Mouse (Mus musculus) frontal cortex, postnatal 14 days (tissue): Measurements from ENCODE around the gene Epo.

Experiments used
- DNase-seq, 2 experiments: peaks; one replicate each; pipeline ENCODE4 v3.0.0; 2022; ENCODE audit warnings: low spot score in 2 of 2

Gene Epo

DNA sequence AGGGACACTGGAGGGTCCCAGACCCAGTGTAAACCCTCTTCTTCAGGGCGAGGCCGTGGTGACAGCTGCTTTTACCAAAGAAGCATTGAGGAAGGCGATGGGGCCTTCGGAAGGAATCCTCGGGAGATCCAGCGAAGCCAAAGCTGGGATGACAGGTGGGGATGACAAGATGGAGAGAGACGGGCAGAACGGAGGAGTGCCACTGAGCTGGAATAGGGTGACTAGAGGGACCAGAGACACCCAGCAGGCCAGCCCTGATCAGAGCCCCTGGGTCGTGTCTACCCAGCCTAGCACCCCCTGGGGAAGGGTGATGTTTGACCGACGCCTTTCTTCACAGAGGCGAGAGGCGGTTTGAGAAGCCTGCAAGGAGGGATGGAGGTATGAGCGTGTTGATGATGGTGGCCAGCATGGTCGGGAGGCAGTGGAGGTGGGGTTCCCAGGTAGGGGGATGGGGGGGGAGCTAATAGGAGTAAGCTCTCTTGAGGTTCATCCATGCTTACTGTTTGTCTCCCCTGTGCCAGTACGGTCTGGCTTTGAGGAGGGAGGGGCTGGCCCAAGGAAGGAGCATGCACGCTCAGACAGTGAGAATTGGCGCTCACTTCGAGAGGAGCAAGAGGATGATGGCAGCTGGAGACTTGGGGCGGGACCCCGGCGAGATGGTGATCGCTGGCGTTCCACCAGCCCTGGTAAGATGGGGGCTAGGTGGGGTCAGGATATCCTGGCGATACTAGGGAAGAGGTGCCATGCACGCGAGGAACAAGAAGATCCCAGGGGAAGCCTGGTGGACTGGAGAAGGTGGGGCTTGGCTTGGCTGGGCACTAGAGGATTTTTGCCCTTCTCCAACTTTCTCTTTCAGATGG is 13.1 kb downstream of the Epo start:
- DNase-seq, result no peak

DNA sequence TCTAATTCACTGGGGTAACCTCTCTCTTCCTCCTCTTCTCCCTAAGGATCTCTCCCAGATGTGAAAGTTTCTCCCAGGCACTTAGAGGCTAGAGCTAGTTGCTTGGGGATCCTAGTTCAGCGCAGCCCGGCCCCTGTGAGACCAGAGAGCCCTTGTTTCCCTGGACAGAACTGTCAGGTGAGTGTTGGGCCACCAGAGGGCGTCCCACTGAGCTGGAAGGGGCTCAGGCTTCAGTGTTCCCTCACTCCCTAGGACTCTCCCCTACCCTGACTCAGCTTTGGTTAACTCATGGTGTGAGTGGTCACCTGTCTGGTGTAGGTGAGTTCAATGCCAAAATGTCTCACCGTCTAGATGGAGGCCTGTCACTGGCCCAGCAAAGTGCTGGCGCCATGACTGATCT is 14.6 kb downstream of the Epo start, which contains the start of gene Gigyf1:
Gigyf1 (plus strand) TSS at position 113 of the 400 bp plus-strand sequence.
- no peak for DNase-seq

DNA sequence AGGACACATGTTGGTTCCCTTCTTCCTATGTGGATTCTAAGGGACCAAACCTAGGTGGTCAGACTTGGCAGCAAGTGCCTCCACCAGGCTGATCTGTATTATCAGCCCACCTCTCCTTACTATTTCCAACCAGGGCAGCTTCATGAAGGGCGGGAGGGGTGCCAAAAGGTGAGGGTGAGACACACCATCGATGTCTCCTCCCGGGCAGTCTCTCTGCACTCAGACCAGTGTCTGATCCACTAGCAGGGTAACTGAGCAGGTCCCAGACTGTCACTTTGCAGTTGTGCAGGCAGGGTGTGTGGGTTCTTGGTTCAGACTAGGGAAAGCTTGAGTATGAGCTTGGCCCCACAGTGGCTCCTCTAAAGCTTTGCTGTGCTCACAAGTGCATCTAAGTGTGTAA is 18.2 kb downstream of the Epo start:
- no peak for DNase-seq

DNA sequence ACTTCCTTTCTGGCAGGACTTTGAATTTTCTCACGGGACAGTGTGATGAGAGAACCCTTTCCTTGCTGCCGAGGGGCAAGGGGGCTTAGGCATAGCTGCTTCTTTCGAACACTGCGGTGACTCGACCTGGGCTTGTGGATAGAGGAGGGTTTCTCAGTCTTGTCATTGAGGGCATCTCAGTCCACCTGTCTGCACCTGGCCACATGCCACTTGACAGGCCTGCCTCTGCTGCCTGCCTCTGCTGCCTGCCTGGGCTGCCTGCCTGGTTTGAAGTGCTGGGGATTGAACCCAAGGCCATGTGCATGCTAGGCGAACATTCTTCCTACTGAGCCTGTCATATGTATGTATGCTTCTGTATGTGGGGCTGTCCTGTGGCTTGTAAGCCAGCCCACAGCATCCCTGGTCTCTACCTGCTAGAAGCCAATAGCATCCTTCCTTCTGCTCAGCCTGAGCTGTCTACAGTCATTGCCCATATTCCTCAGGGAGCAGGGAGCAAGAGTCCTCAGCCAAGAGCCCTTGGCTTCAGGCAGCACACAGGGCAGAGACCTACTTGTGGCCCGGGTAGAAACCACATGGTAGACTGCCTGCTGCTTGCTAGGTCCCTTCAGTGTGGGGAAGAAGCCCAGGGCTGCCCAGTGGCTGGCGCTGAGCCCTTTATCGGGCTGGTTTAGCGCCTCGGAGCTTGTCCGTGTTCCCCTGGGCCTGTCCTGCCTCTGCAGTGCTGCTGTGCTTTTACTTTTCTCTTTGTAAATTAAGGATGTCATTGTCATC is 18.9 kb downstream of the Epo start:
- peak in 1 of 2 experiments; percentile 6 for DNase-seq

DNA sequence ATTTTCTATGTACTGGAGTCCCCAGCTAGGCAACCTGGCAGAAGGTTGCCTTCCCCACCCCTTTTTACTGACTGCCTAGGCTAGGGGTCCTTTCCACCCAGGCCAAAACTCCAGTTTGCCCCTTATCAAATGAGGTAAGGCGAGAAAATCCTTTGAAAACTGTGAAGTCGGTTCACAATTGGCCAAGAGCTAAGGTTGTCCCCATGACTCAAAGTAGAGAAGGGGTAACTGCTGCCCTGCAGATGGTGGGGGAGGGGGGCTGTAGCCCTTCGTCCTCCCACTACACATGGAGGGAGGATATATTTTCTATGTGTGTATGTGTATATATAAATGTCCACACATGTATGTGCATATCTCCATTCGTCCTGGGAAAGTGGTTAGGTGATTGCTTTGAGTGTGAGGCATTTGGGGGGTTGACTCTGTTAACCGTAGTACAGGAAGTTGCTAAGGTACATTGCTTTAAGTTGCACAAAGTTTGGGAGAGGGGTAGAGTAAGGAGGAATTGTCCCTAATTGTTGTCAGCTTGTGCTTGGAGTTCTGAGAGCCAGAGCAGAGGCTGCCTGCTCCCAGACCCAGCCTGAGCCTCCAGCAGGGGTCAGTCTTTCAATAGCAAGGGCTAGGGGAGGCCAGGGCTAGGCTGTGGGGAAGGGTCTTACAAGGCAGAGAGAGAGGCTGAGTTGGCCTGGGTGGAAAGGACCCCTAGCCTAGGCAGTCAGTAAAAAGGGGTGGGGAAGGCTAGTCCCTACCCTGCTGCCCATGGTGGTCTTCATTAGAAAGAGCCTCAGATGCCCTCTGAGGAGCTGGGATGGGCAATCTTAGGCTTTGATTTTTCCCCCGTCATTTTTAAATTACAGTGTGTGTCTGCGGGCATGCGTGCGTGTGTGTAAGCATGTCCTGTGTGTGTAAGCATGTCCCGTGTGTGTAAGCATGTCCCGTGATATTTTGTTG is 19.9 kb downstream of the Epo start:
- no peak for DNase-seq

DNA sequence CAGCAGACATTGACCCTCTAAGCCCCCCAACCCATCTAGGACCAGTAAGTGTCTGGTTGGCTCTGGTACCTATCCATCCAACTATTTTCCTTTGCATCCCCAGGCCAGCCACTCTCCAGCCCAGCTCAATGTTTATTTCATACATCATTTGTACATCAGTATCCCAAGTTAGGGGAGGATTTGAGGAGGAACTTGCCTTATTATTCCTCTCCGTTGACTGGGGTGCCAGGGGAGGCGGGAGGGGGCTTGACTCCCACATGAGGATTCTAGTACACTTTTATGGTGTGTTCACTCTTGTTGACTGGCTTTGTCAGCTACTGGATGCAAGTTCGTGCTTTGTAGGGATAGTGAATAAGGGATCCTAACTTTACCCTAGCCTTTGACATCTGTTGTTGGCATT is 21.3 kb downstream of the Epo start:
- no peak for DNase-seq

DNA sequence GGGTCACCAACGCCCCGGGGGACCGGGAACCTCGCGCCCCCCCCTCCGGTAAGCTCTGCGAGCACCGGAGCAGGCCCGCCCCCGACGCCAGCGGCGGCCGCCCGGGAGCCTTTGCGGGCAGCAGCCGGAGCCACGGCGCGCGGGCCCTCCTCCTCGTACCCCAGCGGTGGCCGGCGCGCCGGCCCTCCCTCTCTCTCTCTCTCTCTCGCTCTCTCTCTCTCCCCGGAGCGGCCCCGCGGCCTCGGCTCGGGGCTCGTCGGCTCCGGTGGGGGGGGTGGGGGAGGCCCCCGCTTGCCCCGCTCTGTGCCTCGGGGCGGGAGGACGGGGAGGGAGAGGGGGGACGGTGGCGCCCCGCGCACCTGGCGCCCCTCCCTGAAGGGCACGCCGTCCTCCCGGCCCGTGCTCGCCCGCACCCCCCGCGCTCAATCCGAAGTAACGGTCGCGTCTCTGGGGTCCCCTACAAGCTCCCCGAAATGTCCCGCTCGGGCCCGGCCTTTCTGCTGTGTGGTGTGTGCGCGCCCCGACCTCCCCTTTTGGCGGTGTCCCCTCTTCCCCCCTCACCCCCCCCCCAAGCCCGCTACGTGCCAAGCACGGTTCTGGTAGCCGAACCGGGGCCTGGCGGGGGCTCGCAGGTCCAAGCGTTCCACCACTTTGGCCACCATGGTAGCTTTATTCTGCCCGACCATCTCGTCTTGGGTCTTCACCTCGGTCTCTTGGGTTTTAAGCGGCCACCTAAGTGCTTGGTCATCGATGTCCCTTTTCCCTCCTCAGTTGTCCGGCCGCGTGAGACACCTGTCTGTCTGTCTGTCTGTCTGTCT is 22.3 kb downstream of the Epo start:
- peak in 1 of 2 experiments; percentile 6 for DNase-seq

DNA sequence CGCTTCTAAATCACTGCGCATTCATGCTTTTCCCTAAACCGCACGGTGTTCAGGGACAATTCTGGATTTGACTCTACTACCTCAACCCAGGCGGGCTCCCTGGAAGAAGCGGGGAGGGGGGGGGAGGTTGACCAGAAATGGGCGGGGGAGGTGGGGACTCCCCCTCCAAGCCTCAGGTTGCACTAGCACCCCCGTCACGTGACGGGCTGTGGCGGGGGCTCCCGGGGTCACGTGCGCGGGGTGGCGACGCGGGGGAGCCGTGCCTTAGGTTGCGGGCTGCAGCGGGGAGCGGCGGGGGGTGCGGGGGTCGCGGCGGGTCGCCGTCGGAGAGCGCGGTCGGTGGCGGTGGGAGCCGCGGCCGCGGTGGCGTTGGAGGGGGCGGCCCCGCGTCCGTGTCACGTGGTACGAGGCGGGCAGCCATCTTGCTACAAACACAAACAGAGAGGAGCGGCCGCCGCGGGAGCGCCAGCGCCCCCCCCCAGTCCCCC is 23.0 kb downstream of the Epo start:
- peak in 1 of 2 experiments; percentile 70 for DNase-seq

DNA sequence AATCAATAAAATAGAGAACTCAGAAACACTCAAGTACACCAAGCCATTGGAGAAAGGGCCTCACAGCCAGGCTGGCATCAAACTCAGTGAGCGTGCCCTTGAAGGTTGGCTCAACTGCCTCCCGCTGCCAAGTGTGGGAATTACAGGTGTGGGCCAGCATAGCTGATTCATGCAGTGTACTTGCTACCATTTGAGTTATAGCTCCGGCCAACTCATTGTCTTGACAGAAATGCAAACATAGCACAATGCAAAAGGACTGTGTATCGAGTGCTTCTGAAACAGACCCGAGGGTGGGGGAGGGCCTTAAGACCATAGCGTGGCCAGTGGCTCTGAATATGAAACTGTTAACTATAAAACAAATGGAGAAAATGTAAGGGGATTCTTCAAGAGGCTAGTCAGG is 29.0 kb downstream of the Epo start:
- no peak for DNase-seq

DNA sequence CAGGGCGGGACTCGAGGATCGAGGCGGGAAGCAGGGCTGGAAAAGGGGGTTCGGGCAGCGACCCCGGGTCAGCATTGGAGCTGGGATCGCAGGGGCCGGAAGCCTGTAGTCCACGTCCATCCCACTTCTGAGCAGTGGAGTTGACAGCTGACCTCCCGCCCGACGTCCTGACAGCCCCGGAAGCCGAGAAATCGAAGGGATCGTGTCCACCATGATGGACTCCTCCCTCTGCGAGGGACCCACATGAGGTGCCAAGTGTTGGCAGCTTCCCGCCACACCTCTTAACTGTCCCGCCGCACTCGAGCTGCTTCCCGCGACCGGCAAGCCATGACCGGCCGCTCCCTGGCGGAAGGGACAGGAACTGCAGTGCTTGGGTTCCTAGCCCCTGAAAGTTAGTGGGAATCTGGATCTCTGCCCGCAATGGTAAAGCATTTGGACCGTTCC is 30.4 kb downstream of the Epo start:
- peak in 1 of 2 experiments; percentile 69 for DNase-seq

DNA sequence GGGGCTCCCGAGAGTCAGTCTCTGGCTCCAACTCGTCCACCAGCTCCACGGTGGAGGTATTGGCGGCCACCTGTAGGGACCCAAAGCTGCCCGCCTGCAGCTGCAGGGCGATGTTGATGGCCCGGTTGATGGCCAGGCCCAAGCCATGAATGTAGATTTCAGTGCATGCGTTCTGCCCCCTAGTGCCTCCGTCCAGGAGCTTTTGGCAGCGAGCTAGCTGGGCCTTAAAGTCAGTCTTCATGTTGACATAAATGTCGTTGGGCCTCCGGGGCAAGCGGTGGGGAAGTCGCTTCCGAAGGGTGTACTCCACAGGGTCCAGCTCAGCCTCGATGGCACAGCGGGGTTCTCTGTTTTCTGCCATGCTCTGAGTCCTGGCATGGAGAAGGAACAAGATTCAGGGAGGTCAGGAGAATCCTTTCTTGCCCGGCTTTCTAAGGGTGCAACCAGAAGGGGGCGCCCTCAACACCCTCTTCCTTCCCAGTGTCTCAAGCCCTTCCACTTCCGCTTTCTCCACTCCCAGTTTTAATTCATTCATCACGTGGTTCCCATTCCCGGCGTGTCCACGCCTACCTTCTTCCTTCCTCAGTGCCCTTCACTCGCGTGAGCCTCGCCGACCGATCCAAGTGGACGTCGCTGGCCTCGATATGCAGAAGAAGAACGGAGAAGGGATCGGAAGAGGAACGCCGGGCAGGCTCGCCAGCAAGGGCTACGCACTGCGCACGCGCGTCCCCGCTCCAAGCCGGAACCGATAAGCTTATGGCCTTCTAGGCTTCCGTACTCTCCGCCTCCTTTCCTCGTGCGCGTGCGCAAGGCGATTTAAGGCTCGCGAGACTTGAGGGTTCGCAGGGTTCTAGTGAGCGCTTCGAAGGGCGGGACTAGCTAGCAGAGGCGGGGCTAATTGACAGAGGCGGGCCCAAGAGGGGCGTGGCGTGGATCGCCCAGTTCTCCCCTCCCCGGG is 31.1 kb downstream of the Epo start, which contains the start of gene Pop7:
Pop7 (minus strand) TSS at position 810 of the 958 bp plus-strand sequence.
- DNase-seq, result peak; percentile 100

DNA sequence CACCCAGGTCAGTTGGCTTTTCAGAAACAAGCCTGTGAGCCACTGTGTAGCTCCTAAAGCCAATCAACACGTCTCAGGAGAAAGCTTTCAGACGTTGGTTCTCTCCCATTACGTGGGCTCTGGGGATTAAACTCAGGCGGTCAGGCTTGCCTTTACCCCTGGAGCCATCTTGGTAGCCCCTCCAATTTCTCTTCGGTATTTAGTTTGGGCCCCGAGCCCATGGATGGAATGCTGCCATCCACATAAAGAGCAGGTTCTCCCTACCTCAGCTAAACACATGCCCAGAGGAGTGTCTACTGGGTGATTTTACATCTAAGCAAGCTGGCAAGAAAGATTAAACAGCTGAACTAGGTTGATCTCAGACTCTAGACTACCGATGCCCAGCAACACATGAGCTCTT is 32.9 kb downstream of the Epo start:
- DNase-seq, result no peak

DNA sequence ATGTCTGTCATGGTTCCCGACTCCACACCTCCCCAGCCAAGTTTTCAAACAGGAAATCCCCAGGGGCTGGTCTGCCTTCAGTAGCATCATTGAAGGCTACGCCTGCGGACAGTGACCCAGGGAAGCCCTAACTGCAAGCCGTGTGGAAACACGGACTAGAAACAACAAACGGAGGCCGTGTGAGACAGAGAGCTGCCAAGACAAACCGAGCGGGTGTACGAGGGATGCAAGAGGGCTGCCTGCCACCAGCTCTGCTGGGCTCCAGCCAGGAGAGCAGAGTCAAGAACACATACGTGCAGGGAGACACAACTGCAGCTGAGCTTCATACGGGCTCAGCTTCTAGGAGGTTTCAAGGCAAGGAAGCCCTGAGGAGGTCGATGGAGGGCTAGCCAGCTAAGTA is 39.2 kb downstream of the Epo start:
- DNase-seq, result no peak

DNA sequence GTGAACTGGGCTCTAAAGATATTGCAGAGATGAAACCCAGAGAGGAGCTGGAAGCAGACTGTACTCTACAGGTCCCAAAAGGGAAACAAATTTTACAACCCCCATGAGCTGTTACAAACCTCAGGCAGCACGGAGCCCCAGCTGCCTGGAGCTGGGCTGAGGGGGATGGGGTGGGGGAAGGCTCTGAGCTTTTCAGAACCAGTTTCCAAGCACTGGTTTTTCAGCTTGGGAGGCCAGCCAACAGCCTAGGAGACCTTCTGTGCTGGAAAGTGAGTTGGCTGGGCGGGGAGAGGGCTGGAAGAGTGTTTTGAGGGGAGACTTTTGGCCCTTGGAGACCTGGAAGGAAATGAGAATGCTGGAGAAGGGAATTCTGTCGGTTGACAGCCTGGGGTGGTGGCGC is 41.5 kb downstream of the Epo start:
- no peak for DNase-seq

DNA sequence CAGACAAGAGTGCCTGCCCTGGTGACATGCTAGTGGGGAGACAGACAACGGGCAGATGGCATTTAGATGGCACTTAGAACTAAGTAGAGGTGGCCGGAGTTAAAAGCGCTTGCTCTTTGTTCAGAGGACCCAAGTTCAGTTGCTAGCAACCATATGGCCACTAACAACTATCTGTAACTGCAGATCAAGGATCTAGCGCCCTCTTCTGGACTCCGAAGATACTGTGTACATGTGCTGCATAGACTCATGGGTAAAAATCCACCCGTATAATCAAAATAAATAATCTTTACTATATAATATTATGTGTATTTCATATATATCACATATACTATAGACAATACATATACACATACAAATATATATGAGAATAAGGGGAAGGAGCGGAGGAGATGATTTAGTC is 45.4 kb downstream of the Epo start:
- DNase-seq, result no peak

DNA sequence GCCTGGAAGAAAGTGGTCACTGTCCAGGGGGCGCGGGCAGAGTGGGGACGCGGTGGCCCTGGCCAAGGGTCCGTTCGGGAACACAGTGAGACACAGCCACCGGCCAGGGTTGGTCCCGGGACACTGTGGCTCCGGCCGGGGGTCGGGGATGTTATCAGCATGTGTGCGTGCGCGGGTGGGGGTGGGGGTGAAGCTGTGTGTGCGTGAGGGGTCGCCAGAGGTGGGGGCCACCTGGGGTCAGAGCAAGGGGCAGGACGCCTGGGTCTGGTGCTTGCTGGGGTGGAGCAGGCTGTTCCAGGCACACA is 47.2 kb downstream of the Epo start:
- DNase-seq, result no peak

DNA sequence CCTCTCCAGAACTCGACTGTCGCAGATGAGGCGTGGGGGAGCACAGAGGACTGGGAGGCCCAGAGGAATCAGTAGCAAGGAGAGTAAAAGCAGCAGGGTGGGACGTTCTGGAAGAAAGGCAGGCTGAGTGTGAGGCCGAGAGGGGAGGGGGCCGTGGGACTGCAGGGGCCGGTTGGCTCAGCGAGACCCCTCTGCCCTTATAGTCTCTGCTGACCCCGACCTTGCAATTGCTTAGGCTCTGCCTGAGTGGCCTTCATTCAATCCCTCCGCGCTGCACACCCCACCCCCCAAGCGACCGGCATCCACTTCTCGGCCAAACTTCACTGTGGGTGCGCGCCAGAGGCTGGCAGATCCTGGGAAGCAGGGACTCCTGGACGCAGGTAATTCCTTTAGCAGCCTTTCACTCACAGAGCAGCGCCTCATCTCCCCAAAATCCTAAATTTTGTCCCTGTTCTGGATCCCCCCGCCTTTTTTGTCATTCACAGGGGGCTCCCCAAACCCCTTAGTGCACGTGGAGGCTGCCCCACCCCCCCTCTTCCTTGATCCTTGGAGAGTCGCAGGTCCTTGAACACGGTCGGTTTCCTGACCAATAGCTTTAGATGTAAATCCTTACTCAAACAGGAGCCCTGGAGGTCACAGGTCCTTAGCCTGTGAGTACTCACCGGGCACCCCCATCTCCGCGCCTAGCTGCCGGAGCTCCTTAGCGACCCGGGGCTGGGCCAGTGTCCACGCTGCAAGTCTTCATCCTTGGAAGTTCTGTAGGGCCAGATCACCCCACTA is 47.8 kb downstream of the Epo start:
- DNase-seq, result no peak

DNA sequence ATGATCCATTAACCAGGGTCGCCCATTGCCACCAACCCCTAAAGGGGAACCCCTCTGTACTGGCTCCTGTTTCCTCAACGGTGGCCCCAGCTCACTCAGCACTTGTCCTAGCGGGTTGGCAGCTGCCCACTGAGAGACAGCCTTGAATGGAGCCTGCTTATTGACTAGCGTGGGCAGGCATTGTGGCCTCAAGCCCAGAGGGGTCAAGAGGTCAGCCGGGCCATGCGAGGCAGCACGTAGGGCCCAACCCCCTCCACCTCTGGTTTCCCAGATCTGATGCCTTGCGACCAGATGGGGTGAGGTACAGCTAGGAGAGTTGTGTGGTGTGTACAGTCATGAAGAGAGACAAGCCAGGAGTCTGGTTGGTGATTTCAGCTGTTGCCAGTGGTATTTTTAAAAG is 51.1 kb downstream of the Epo start:
- DNase-seq, result no peak

DNA sequence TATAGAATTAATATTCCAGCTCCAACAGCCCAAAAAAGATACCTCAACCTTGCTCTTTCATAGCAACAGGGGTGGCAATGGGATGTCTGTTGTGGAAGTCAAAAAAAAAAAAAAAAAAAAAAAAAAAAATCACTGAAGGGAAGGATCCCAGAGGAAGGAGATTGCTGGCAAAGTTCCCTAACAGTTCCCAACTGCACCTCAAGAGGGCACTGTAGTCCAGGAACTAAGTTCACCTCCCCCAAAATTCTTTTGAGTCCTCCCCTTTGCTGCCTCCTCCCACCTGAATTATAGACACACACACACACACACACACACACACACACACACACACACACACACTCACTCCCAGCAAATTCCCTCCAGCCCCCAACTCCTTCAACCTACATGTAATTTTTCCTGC is 51.9 kb downstream of the Epo start:
- peak; percentile 64 to 72 for DNase-seq
